Mouse (Mus musculus): Measurements from ENCODE around the gene Lrrc8b. TPM values are rescaled to one million over a fixed set of nuclear protein-coding genes. Genes with fewer than 3 reads are reported as not detected.
A peak's percentile ranks its signal among the peaks of the same experiment; 100 is the strongest.

Lrrc8b gene
- polyA plus RNA-seq, 1 experiment from 2014 or later = 9.4 TPM

DNA sequence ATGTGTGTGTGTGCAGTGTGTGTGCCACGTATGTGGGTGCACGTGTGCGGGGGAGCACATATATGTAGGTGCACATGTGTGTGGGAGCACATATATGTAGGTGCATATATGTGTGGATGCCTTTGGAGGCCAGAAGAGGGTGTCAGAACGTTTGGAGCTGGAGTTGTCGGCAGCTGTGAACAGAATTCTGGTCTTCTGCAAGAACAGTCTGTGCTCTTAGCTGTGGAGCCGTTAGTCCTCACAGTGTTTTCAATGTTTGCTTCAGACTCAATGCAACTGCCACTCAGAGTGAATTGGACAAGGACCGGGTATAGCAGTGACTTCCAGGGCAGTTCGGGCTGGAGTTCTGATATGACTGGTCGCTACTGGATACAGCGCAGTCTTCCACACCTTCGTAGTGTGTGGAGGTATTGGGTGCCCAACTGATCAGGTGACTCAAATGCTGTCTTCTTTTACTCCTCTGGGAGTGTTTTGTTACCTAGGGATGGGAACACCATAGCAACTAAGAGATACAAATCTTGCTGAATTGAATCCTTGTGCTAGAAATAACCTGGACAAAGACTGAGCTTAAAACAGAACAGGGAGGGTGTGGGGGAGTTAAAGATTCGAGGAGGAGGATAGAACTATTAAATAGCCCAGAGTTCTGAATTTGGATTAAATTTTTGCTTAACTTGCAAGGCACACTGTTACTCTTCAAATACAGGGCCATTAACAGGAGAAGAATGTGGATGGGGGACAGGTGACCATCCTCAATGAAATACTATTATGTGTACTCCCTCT, 1.0 kb upstream of the Lrrc8b start:
- WGBS = 82% methylated on average over 12 of the region's 12 CpGs
- H3K27ac ChIP-seq (ENCODE audit: low read length) = peak overlapping the region; percentile 86; the same call in 1 of the 2 replicates
- H3K27me3 ChIP-seq (ENCODE audit: control insufficient read depth, insufficient read depth, low read length) = no peaks in the 10 kb centered on the region
- H3K4me1 ChIP-seq (ENCODE audit: control insufficient read depth, insufficient read depth, low read length) = no peaks in the 10 kb centered on the region
- H3K4me2 ChIP-seq (replicated peaks; ENCODE audit: low read depth, low read length) = peak overlapping the region; percentile 90
- H3K9ac ChIP-seq (replicated peaks; ENCODE audit: low read depth, low read length) = no peak overlapping the region
- H3K36me3 ChIP-seq (ENCODE audit: control insufficient read depth, insufficient read depth, low read length) = no peaks in the 10 kb centered on the region
- no peaks in the 10 kb centered on the region for H3K9me3 ChIP-seq (ENCODE audit: control insufficient read depth, low read depth, low read length)
- H3K4me3 ChIP-seq (ENCODE audit: low read depth, low read length) = peak overlapping the region; percentile 81
- ATAC-seq (ENCODE audit: insufficient number of reproducible peaks, insufficient read depth, low FRiP score, low read depth) = no peak

GRCm38 (mm10) chr5:105415951-105416675, 538 bp downstream of the Lrrc8b start:
- Histone ChIP-seq H3K9ac (replicated peaks; ENCODE audit: low read depth, low read length) (peak overlapping the region; percentile 84), H3K9me3 (ENCODE audit: control insufficient read depth, low read depth, low read length) (no peaks in the 10 kb centered on the region), H3K27ac (ENCODE audit: low read length) (0 out of 2 replicates have a peak overlapping the region, but pooled peaks have one; percentile 52), H3K4me1 (ENCODE audit: control insufficient read depth, insufficient read depth, low read length) (no peaks in the 10 kb centered on the region), H3K36me3 (ENCODE audit: control insufficient read depth, insufficient read depth, low read length) (no peaks in the 10 kb centered on the region), H3K4me3 (ENCODE audit: low read depth, low read length) (peak overlapping the region; percentile 81), H3K4me2 (replicated peaks; ENCODE audit: low read depth, low read length) (peak overlapping the region; percentile 90), H3K27me3 (ENCODE audit: control insufficient read depth, insufficient read depth, low read length) (no peaks in the 10 kb centered on the region)
- WGBS = 3% methylated on average over 29 of the region's 36 CpGs
- ATAC-seq (ENCODE audit: insufficient number of reproducible peaks, insufficient read depth, low FRiP score, low read depth) = peak; percentile 35; the same call in 1 of the 2 replicates

DNA sequence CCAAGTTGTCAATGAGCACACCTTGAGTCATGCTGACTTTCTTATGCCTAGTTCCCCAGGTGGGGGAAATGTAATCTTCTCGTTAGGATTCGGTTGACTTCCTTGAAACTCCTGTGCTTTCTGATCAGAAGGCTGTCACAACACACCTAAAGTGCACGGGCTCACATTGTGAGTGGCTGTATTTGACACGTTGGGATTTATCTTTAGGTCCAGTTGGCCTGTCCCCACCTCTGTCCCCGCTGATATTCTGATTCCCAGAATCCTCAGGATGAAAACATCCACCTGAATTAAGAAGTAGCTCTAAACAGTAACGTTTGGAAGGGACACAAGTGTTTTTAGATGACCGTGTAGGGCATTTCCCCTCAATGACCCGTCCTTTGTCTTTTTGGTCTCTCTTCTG, 1.6 kb downstream of the Lrrc8b start:
- H3K4me2 ChIP-seq (replicated peaks; ENCODE audit: low read depth, low read length) = no peak overlapping the region
- H3K27me3 ChIP-seq (ENCODE audit: control insufficient read depth, insufficient read depth, low read length) = no peaks in the 10 kb centered on the region

DNA sequence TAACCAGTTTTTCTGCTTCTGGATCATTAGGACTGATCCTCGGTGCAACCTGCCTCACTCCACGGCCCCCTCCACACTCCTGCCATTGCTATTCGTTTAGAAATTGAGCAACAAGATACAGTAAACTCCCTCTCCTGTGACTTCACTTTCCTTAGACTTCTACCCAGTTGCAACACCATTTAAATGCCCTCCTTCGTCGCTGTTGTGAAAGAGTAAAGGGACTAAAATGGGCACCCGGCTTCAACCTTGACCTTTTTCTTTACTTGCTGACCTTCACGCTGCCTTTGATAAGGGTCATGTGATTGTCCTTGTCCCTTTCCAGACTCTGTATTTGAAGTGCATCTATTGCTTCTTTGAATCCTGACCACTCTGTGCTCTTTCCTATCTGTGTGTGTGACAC, 2.8 kb downstream of the Lrrc8b start:
- no peak overlapping the region for H3K4me2 ChIP-seq (replicated peaks; ENCODE audit: low read depth, low read length)
- no peaks in the 10 kb centered on the region for H3K27me3 ChIP-seq (ENCODE audit: control insufficient read depth, insufficient read depth, low read length)
- ATAC-seq (ENCODE audit: insufficient number of reproducible peaks, insufficient read depth, low FRiP score, low read depth) = no peak
- 71% methylated on average over 7 of the region's 7 CpGs for WGBS
- no peak overlapping the region for H3K4me3 ChIP-seq (ENCODE audit: low read depth, low read length)
- H3K9me3 ChIP-seq (ENCODE audit: control insufficient read depth, low read depth, low read length) = no peaks in the 10 kb centered on the region
- no peaks in the 10 kb centered on the region for H3K36me3 ChIP-seq (ENCODE audit: control insufficient read depth, insufficient read depth, low read length)
- H3K4me1 ChIP-seq (ENCODE audit: control insufficient read depth, insufficient read depth, low read length) = no peaks in the 10 kb centered on the region
- no peak overlapping the region; the same call in 1 of the 2 replicates for H3K27ac ChIP-seq (ENCODE audit: low read length)
- no peak overlapping the region for H3K9ac ChIP-seq (replicated peaks; ENCODE audit: low read depth, low read length)

More for the DNA sequence above, 1.6 kb downstream of the Lrrc8b start:
- no peaks in the 10 kb centered on the region for H3K36me3 ChIP-seq (ENCODE audit: control insufficient read depth, insufficient read depth, low read length)
- H3K4me3 ChIP-seq (ENCODE audit: low read depth, low read length) = no peak overlapping the region
- 74% methylated on average over 8 of the region's 8 CpGs for WGBS
- no peaks in the 10 kb centered on the region for H3K9me3 ChIP-seq (ENCODE audit: control insufficient read depth, low read depth, low read length)
- H3K9ac ChIP-seq (replicated peaks; ENCODE audit: low read depth, low read length) = no peak overlapping the region
- H3K27ac ChIP-seq (ENCODE audit: low read length) = no peak overlapping the region
- no peak for ATAC-seq (ENCODE audit: insufficient number of reproducible peaks, insufficient read depth, low FRiP score, low read depth)
- no peaks in the 10 kb centered on the region for H3K4me1 ChIP-seq (ENCODE audit: control insufficient read depth, insufficient read depth, low read length)

DNA sequence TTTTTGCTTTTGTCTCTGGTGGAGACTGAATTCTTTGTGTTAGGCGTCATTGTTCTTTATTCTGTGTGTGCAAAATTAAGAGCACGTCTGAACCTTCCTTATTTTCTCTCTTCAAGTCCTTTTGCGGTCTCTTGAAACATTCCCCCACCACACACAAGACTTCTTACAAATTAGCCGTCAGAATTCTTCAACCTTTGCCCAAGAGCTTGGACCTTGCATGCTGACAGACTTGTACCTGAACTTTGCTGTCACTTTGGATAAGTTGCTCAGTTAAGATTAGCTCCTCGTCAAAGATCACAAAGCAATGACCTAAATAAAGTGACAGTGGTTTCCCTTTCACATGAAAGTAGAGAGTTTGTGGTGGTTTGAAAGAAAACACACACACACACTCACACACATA, 3.3 kb downstream of the Lrrc8b start:
- no peak overlapping the region for H3K4me2 ChIP-seq (replicated peaks; ENCODE audit: low read depth, low read length)
- H3K27ac ChIP-seq (ENCODE audit: low read length) = no peak overlapping the region
- no peaks in the 10 kb centered on the region for H3K36me3 ChIP-seq (ENCODE audit: control insufficient read depth, insufficient read depth, low read length)
- ATAC-seq (ENCODE audit: insufficient number of reproducible peaks, insufficient read depth, low FRiP score, low read depth) = no peak
- H3K4me1 ChIP-seq (ENCODE audit: control insufficient read depth, insufficient read depth, low read length) = no peaks in the 10 kb centered on the region
- H3K9ac ChIP-seq (replicated peaks; ENCODE audit: low read depth, low read length) = no peak overlapping the region
- no peaks in the 10 kb centered on the region for H3K9me3 ChIP-seq (ENCODE audit: control insufficient read depth, low read depth, low read length)
- H3K27me3 ChIP-seq (ENCODE audit: control insufficient read depth, insufficient read depth, low read length) = no peaks in the 10 kb centered on the region
- no peak overlapping the region for H3K4me3 ChIP-seq (ENCODE audit: low read depth, low read length)
- WGBS = 78% methylated on average over 5 of the region's 5 CpGs

DNA sequence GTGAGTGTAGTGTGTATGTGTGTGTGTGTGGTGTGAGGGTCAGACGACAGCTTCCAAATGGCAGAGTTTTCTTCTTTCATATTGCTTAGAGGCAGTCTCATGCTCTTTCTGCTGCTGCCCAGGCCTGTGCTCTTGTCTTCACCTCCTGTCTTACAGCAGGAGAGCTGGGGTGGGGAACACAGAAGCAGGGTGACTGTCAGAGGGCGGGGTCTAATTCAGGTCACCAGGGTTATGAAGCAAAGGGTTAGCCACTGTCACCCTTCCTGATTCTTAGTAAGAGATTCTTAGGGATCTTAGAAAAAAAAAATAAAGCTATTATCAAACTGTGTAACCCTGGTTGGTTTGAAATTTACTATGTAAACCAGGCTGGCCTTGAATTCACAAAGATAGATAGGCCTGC, 10.0 kb downstream of the Lrrc8b start:
- H3K27me3 ChIP-seq (ENCODE audit: control insufficient read depth, insufficient read depth, low read length) = no peaks in the 10 kb centered on the region
- H3K27ac ChIP-seq (ENCODE audit: low read length) = no peak overlapping the region
- no peak overlapping the region for H3K9ac ChIP-seq (replicated peaks; ENCODE audit: low read depth, low read length)
- no peak overlapping the region for H3K4me2 ChIP-seq (replicated peaks; ENCODE audit: low read depth, low read length)
- H3K4me1 ChIP-seq (ENCODE audit: control insufficient read depth, insufficient read depth, low read length) = no peaks in the 10 kb centered on the region
- H3K36me3 ChIP-seq (ENCODE audit: control insufficient read depth, insufficient read depth, low read length) = no peaks in the 10 kb centered on the region
- H3K9me3 ChIP-seq (ENCODE audit: control insufficient read depth, low read depth, low read length) = no peaks in the 10 kb centered on the region
- 98% methylated on average over 2 of the region's 2 CpGs for WGBS
- H3K4me3 ChIP-seq (ENCODE audit: low read depth, low read length) = no peak overlapping the region
- no peak for ATAC-seq (ENCODE audit: insufficient number of reproducible peaks, insufficient read depth, low FRiP score, low read depth)

GRCm38 (mm10) chr5:105427326-105427725, 11.8 kb downstream of the Lrrc8b start:
- Histone ChIP-seq H3K27me3 (ENCODE audit: control insufficient read depth, insufficient read depth, low read length) (no peaks in the 10 kb centered on the region), H3K36me3 (ENCODE audit: control insufficient read depth, insufficient read depth, low read length) (no peaks in the 10 kb centered on the region), H3K4me2 (replicated peaks; ENCODE audit: low read depth, low read length) (no peak overlapping the region), H3K9ac (replicated peaks; ENCODE audit: low read depth, low read length) (no peak overlapping the region), H3K4me1 (ENCODE audit: control insufficient read depth, insufficient read depth, low read length) (no peaks in the 10 kb centered on the region), H3K27ac (ENCODE audit: low read length) (no peak overlapping the region), H3K4me3 (ENCODE audit: low read depth, low read length) (no peak overlapping the region), H3K9me3 (ENCODE audit: control insufficient read depth, low read depth, low read length) (no peaks in the 10 kb centered on the region)
- no peak for ATAC-seq (ENCODE audit: insufficient number of reproducible peaks, insufficient read depth, low FRiP score, low read depth)
- 68% methylated on average over 7 of the region's 7 CpGs for WGBS

- H3K4me2 ChIP-seq (replicated peaks; ENCODE audit: low read depth, low read length) = no peak overlapping the region
- H3K4me1 ChIP-seq (ENCODE audit: control insufficient read depth, insufficient read depth, low read length) = no peaks in the 10 kb centered on the region
- no peak overlapping the region for H3K9ac ChIP-seq (replicated peaks; ENCODE audit: low read depth, low read length)
- 80% methylated on average over 12 of the region's 12 CpGs for WGBS
- no peak overlapping the region for H3K4me3 ChIP-seq (ENCODE audit: low read depth, low read length)
- H3K36me3 ChIP-seq (ENCODE audit: control insufficient read depth, insufficient read depth, low read length) = no peaks in the 10 kb centered on the region
- H3K9me3 ChIP-seq (ENCODE audit: control insufficient read depth, low read depth, low read length) = no peaks in the 10 kb centered on the region
- ATAC-seq (ENCODE audit: insufficient number of reproducible peaks, insufficient read depth, low FRiP score, low read depth) = no peak
- no peaks in the 10 kb centered on the region for H3K27me3 ChIP-seq (ENCODE audit: control insufficient read depth, insufficient read depth, low read length)
- no peak overlapping the region for H3K27ac ChIP-seq (ENCODE audit: low read length)
Measured at GRCm38 (mm10) chr5:105428265-105428974, 12.8 kb downstream of the Lrrc8b start.

Measured in stomach, embryonic 14.5 days (tissue).